Mouse (Mus musculus): ENCODE results near the gene Isca2. TPM values are rescaled to one million over a fixed set of nuclear protein-coding genes. Genes with fewer than 3 reads are reported as not detected.
A peak's percentile ranks its signal among the peaks of the same experiment; 100 is the strongest.

Gene Isca2
- polyA plus RNA-seq, 1 experiment from 2014 or later = 75.2 TPM

DNA sequence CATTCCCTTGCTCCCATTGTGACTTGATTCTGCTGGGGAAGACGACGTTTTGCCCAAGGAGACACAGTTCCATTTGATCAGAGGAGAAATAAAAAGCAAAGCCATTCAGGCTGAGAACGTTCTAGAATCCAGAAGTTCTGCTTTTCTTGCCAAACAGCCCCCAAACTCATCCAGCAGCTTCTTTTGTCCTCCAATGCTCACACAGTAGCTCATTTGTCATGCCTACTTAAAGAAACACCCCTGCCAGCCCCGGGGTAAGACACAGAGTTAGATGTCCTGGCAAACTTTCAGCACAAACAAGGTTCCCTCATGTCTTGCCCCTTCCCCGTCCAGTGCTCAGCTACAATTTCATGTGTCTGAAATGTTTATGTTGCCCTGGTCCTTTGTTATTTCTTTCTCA, 51.2 kb downstream of the Isca2 start:
- 44% methylated on average over 5 of the region's 5 CpGs for WGBS
- Histone ChIP-seq H3K27me3 (ENCODE audit: control insufficient read depth, insufficient read depth, low read length) (no peaks in the 10 kb centered on the region), H3K4me3 (ENCODE audit: low read depth, low read length) (no peak overlapping the region), H3K27ac (replicated peaks) (0 out of 2 replicates have a peak overlapping the region, but pooled peaks have one; percentile 6), H3K9me3 (ENCODE audit: control insufficient read depth, low read length) (no peaks in the 10 kb centered on the region), H3K4me1 (replicated peaks; ENCODE audit: control insufficient read depth, insufficient read depth) (no peaks in the 10 kb centered on the region), H3K36me3 (ENCODE audit: control insufficient read depth, insufficient read depth, low read length) (no peaks in the 10 kb centered on the region), H3K4me2 (replicated peaks; ENCODE audit: low read depth) (no peak overlapping the region), H3K9ac (ENCODE audit: low read length) (no peak overlapping the region)
- no peak for ATAC-seq (ENCODE audit: low FRiP score, low TSS enrichment)
- DNase-seq (ENCODE audit: low spot score) = no peak
- TF ChIP-seq CTCF (IDR thresholded peaks at IDR 0.05; ENCODE audit: low read depth) = no peak
- TF ChIP-seq EP300 (optimal IDR thresholded peaks at IDR 0.05) = no peak

Other genes with a start within 250 kb of the Isca2 start
- not detected in 2 replicates for gene Vsx2, start 203.5 kb upstream of the Isca2 start, polyA plus RNA-seq (2015; fragmentation: Nextera tagmentation; extraction: Ambion mirVana)
- 6.0 and 6.1 TPM in 2 replicates for gene Abcd4, start 155.8 kb upstream of the Isca2 start, polyA plus RNA-seq (2015; fragmentation: Nextera tagmentation; extraction: Ambion mirVana)
- gene Vrtn, start 132.2 kb upstream of the Isca2 start, polyA plus RNA-seq (2015; fragmentation: Nextera tagmentation; extraction: Ambion mirVana) = 0.02 TPM in 1 of 2 replicates, not detected in the other
- 0.17 TPM in 1 of 2 replicates, not detected in the other for gene Syndig1l, start 74.4 kb upstream of the Isca2 start, polyA plus RNA-seq (2015; fragmentation: Nextera tagmentation; extraction: Ambion mirVana)
- 49.0 and 49.4 TPM in 2 replicates for gene Npc2, start 99 bp upstream of the Isca2 start, polyA plus RNA-seq (2015; fragmentation: Nextera tagmentation; extraction: Ambion mirVana)
- gene Ltbp2, start 103.3 kb downstream of the Isca2 start, polyA plus RNA-seq (2015; fragmentation: Nextera tagmentation; extraction: Ambion mirVana) = 1.3 and 1.4 TPM in 2 replicates
- 95.3 and 99.2 TPM in 2 replicates for gene Fcf1, start 197.6 kb downstream of the Isca2 start, polyA plus RNA-seq (2015; fragmentation: Nextera tagmentation; extraction: Ambion mirVana)
- gene Arel1, start 197.6 kb downstream of the Isca2 start, polyA plus RNA-seq (2015; fragmentation: Nextera tagmentation; extraction: Ambion mirVana) = 4.8 and 5.0 TPM in 2 replicates
- 9.2 and 10.5 TPM in 2 replicates for gene Ylpm1, start 223.1 kb downstream of the Isca2 start, polyA plus RNA-seq (2015; fragmentation: Nextera tagmentation; extraction: Ambion mirVana)